Mouse (Mus musculus): ENCODE measurements around the gene Agap2.
"Not testable (repeated sequence)": the region's sequence is repeated elsewhere in the genome, so short reads cannot be mapped to it uniquely, and the experiment has no call there.

Agap2 gene

GRCm38 (mm10) chr10:127059174-127059967 lies 15.7 kb upstream of the Agap2 start:
- DNase-seq (ENCODE audit: low spot score in 2 of 2), result no peak

- DNase-seq (ENCODE audit: low spot score in 2 of 2), result peak in 1 of 2 experiments; percentile 69
Measured at GRCm38 (mm10) chr10:127059968-127060916, 14.8 kb upstream of the Agap2 start, which contains the start of gene March9. TSS of gene March9 (minus strand) at chr10:127060184.

- DNase-seq (ENCODE audit: low spot score in 2 of 2), result no peak
Measured at GRCm38 (mm10) chr10:127061085-127061484, 14.0 kb upstream of the Agap2 start.

GRCm38 (mm10) chr10:127061513-127061912 lies 13.6 kb upstream of the Agap2 start:
- DNase-seq (ENCODE audit: low spot score in 2 of 2), result no peak

GRCm38 (mm10) chr10:127062101-127062500 lies 13.0 kb upstream of the Agap2 start:
- DNase-seq (ENCODE audit: low spot score in 2 of 2), result not testable (repeated sequence)

GRCm38 (mm10) chr10:127062503-127062902 lies 12.6 kb upstream of the Agap2 start:
- DNase-seq (ENCODE audit: low spot score in 2 of 2), result no peak

- DNase-seq (ENCODE audit: low spot score in 2 of 2), result peak; percentile 87 to 95
Measured at GRCm38 (mm10) chr10:127063239-127063872, 11.7 kb upstream of the Agap2 start, which contains the start of gene Cdk4. TSS of gene Cdk4 (plus strand) at chr10:127063534.

- no peak for DNase-seq (ENCODE audit: low spot score in 2 of 2)
Measured at GRCm38 (mm10) chr10:127063913-127064870, 10.9 kb upstream of the Agap2 start.

- DNase-seq (ENCODE audit: low spot score in 2 of 2), result no peak
Measured at GRCm38 (mm10) chr10:127065981-127066380, 9.1 kb upstream of the Agap2 start.

- no peak for DNase-seq (ENCODE audit: low spot score in 2 of 2)
Measured at GRCm38 (mm10) chr10:127066519-127067018, 8.5 kb upstream of the Agap2 start.

- no peak for DNase-seq (ENCODE audit: low spot score in 2 of 2)
Measured at GRCm38 (mm10) chr10:127068360-127069038, 6.6 kb upstream of the Agap2 start.

- no peak for DNase-seq (ENCODE audit: low spot score in 2 of 2)
Measured at GRCm38 (mm10) chr10:127069281-127070189, 5.5 kb upstream of the Agap2 start.

- DNase-seq (ENCODE audit: low spot score in 2 of 2), result peak; percentile 40 to 76
Measured at GRCm38 (mm10) chr10:127070190-127071121, 4.6 kb upstream of the Agap2 start, which contains the start of gene Tspan31. TSS of gene Tspan31 (minus strand) at chr10:127070264.

- DNase-seq (ENCODE audit: low spot score in 2 of 2), result no peak
Measured at GRCm38 (mm10) chr10:127071203-127071602, 3.9 kb upstream of the Agap2 start.

- DNase-seq (ENCODE audit: low spot score in 2 of 2), result not testable (repeated sequence)
Measured at GRCm38 (mm10) chr10:127072270-127072669, 2.8 kb upstream of the Agap2 start.

GRCm38 (mm10) chr10:127072969-127073368 lies 2.1 kb upstream of the Agap2 start:
- not testable (repeated sequence) for DNase-seq (ENCODE audit: low spot score in 2 of 2)

GRCm38 (mm10) chr10:127073981-127074380 lies 1.1 kb upstream of the Agap2 start:
- no peak for DNase-seq (ENCODE audit: low spot score in 2 of 2)

GRCm38 (mm10) chr10:127075651-127076050 lies 567 bp downstream of the Agap2 start:
- no peak for DNase-seq (ENCODE audit: low spot score in 2 of 2)
